Mouse (Mus musculus): ENCODE measurements around the gene Mup22. TPM values are rescaled to one million over a fixed set of nuclear protein-coding genes. Genes with fewer than 3 reads are reported as not detected.
"Not testable (repeated sequence)": the region's sequence is repeated elsewhere in the genome, so short reads cannot be mapped to it uniquely, and the experiment has no call there.

Mup22 gene
- polyA plus RNA-seq (2011; ENCODE audit: insufficient read depth, insufficient read length, low replicate concordance, missing spikeins): 49.8 and 294 TPM in 2 replicates

DNA sequence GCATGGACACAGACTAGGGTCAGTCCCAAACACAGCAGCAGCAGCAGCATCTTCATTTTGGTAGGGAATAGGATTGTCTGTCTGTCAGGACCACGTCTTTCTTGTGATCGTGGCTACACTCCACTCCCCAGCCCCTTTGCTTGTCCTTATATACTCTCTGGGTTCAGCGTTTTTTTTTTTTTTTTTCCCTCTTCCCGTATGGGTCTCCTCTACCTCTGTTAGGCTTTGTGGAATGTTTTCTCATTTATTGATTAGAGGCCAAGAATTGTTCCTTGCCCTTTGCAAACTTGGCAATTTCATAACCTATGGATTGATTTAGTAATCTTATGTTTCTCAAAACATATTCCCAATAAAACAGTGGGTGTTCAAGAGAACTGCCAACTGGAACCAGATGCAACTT, at the start of gene Mup22:
TSS of gene Mup22 (minus strand) at position 101 of the 400 bp plus-strand sequence.
- H3K4me1 ChIP-seq (ENCODE audit: control insufficient read depth, insufficient read depth, low read length); H3K27ac ChIP-seq (ENCODE audit: control insufficient read depth, insufficient read depth, low read depth, low read length, poor library complexity); H3K4me3 ChIP-seq (replicated peaks; ENCODE audit: control insufficient read depth, low read depth, low read length): not testable (repeated sequence)
- WGBS: 76% methylated on average over 4 of the region's 4 CpGs

DNA sequence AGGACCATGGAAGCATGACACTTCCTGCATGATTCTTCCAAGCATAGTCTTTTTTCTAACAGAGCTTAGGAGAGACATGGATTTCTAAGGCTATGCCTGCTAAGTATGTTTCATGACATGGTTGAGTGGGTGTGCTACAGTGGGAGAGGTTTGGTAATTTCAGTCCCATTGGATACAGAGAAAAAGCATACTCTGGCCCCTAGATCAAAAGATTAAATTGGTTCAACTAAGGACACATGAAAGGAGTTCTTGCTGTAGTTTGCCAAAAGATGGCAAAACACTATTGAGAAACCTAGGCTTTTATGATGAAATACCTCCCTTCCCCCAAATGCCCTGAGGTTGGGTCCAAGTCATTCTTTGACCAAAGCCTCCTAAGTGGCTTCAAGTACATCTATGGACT, 19.6 kb upstream of the Mup22 start:
- H3K27ac ChIP-seq (ENCODE audit: control insufficient read depth, insufficient read depth, low read depth, low read length, poor library complexity); H3K4me3 ChIP-seq (replicated peaks; ENCODE audit: control insufficient read depth, low read depth, low read length); H3K4me1 ChIP-seq (ENCODE audit: control insufficient read depth, insufficient read depth, low read length): not testable (repeated sequence)

Other genes with a start within 250 kb of the Mup22 start
- 3.8 TPM in 1 of 2 replicates, not detected in the other for gene Mup10, start 239.3 kb downstream of the Mup22 start, polyA plus RNA-seq (2011; ENCODE audit: insufficient read depth, insufficient read length, low replicate concordance, missing spikeins)
- 15.2 and 82.9 TPM in 2 replicates for gene Mup11, start 159.1 kb downstream of the Mup22 start, polyA plus RNA-seq (2011; ENCODE audit: insufficient read depth, insufficient read length, low replicate concordance, missing spikeins)
- not detected in 2 replicates for gene Mup12, start 80.1 kb downstream of the Mup22 start, polyA plus RNA-seq (2011; ENCODE audit: insufficient read depth, insufficient read length, low replicate concordance, missing spikeins)

Measured in bone marrow, adult 2 months (tissue).